Mouse (Mus musculus): ENCODE data around the gene Rab23.

The Rab23 gene

GRCm38 (mm10) chr1:33719733-33720225 is at the start of gene Rab23:
Gene Rab23 (plus strand): TSS chr1:33719887.
- peak; percentile 85 to 90 for DNase-seq

DNA sequence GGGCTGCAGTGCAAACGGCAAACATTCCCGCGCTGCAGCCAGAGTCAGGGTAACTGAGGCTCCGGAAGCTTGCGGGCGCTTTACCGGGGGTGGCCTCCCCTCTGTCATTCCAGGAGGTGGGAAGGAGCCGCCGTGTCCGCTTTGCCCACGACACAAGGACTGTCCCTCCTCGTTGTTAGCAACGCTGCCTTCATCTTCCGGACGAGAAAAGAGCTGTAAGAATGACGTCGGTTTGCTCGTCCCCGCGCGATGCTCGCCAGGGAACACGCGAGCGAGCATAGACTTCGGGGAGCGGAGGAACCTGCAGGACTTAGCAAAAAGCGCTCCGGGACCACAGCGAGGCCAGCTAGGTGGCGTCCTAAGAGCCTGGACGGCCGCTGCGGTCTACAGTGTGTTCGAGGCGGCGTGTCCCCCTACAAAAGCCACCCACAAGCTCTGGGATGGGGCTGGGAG is 49.5 kb upstream of the Rab23 start:
- DNase-seq, result peak; percentile 71 to 80

DNA sequence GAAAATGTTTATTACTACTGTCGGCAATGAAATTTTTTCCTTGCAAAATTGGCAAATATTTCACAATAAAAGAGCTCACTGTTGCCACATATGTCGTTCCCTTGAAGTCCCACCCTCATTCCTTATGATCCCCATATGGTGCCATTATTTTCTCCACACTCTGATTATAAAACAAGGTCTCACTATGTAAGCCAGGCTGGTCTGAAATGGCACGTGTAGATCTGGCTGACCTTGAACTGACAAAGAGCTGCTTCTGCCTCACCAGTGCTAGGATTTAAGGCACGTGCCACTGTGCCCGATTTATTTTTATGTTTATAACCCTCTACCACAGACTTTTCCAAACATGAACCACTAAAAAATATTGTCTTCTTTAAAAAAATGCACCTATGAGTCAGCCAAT is 48.2 kb upstream of the Rab23 start:
- no peak for DNase-seq

DNA sequence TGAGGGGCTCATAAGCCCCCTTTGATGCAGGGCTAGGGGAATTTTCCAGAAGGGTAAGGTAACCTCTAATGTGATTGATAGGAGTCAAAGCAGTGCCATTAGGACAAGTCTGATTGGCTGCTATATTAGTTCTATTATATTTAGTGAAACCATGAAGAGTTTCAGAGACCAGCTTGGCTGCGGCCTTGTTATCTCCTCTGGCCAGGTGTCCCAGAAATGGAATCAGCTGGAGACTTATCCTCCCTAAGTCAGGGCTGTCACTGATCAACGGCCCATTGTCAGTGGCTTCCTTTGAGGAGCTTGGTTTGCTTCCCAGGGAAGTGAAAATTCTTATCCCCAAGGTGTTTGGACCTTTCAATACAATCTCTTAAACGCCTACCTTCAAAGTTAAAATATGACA is 47.6 kb upstream of the Rab23 start:
- DNase-seq, result no peak

DNA sequence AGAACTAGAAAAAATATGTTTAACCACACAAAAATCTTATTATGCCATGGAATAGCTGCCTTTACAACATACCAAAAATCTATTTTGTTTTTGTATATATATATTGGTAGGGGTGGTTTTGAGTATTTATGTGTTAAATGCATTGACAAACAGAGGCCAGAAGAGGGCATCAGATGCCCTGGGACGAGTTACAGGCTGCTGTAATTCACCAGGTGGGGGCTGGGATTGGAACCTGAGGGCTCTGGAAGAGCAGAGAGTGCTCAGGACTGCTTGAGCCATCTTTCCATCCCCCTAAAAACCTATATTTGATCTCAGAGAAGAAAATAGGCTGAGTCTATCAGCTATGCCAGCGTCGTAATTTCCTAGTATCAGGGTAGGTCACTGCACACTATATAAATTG is 47.2 kb upstream of the Rab23 start:
- peak; percentile 51 to 61 for DNase-seq

- DNase-seq, result no peak
These were observed 46.3 kb upstream of the Rab23 start for GRCm38 (mm10) chr1:33673158-33673960.

DNA sequence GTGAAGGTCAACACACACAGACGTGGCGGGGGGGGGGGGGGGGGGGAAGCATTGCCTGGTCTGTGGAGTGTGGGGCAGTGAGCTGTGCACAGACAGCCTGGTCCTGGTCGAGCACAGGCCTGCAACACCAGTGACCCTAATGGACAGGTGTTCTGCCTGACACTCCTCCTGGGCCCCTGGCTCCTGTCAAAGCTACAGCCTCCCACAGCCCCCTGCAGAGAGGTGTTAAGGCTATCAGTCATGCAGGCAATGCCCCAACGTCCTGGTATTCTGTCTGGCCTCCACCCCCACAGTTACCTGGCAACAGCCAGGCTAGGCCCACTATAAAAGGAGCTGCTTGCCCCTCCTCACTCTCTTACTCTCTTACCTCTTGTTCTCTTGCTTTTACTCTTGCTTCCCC is 39.3 kb upstream of the Rab23 start:
- no peak for DNase-seq

GRCm38 (mm10) chr1:33680890-33681289 is 38.8 kb upstream of the Rab23 start:
- no peak for DNase-seq

- DNase-seq, result peak; percentile 25 to 47
These were observed 35.2 kb upstream of the Rab23 start for GRCm38 (mm10) chr1:33684459-33684858.

- DNase-seq, result no peak
These were observed 30.9 kb upstream of the Rab23 start for GRCm38 (mm10) chr1:33688810-33689209.

GRCm38 (mm10) chr1:33689446-33690086 is 30.1 kb upstream of the Rab23 start:
- no peak for DNase-seq

DNA sequence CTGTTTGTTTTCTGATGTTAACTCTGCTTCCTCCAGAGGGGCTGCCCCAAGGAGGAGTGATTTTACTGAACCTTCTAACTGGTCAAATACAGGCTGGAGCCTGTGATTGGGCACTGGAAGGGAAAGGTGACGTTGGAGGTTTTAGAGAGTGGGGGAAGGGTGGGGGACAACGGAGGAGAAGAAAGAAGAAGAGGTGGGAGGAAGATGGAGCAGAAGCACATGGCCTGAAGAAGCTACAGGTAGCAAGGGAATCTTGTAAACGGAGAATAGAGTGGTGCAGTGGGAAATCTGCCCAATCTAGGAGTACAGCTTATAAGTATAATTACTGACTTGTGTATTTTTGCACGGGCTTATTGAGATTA is 29.6 kb upstream of the Rab23 start:
- DNase-seq, result no peak

- DNase-seq, result no peak
These were observed 25.8 kb upstream of the Rab23 start for GRCm38 (mm10) chr1:33693893-33694292.

DNA sequence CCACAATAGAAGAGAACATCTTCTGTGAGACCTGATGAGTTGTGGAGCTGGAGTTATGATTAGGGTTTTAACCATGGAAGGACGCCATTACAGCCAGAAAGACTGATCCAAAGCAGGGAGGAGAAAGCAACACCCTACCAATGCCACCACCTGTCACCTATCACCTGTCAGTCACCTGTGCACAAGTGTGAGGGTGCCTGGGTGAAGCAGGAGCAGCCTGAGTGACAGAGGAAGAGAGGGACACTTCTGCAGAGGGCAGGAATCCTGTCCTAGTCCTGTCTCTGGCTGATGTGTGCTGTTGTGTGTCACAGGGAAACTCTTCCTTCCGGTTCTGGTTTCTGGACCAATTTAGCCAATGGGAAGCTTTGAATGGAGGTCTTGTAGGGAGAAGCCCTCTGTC is 23.7 kb upstream of the Rab23 start:
- no peak for DNase-seq

GRCm38 (mm10) chr1:33701244-33701643 is 18.4 kb upstream of the Rab23 start:
- DNase-seq, result no peak

- no peak for DNase-seq
These were observed 10.1 kb upstream of the Rab23 start for GRCm38 (mm10) chr1:33709615-33710014.

GRCm38 (mm10) chr1:33712026-33712425 is 7.7 kb upstream of the Rab23 start:
- DNase-seq, result no peak

GRCm38 (mm10) chr1:33714796-33715195 is 4.9 kb upstream of the Rab23 start:
- peak in 1 of 2 experiments; percentile 14 for DNase-seq

- DNase-seq, result no peak
These were observed 2.1 kb upstream of the Rab23 start for GRCm38 (mm10) chr1:33717636-33718035.

DNA sequence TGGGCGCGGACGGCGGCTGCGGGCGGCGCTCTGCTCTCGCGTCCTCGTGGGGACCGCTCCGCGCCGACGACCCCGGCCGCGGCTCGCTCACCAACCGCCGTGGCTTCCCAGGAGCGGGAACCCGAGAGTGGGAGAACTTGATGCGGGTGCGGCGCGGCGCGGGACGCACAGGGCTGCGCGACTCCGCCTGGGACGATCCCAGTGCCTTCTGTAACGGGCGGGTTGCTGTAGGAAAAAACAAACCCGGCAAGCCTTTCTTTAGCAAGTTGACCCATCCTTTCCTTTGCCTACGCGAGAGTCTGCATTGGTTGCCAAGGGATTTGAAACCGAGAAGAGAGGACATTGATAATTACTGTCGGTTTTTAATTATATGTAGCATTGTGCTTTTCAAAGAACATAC is 544 bp downstream of the Rab23 start:
- no peak for DNase-seq

DNA sequence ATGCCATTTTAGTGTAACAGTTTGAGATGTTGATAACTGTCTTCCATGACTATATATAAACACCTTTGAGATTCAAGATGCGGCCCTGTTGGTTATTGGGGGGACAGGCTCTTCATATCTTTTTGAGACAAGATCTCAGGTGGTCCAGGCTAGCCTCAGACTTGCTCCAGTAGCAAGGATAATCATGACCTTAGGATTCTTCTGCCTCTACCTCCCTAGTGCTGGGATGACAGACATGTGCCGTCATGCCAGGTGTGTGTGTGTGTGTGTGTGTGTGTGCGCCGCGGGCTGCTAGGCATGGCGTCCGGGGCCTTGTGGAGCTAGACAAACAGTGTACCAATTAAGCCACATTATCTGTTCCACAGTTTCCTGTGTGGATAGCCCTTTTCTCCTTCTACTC is 1.3 kb downstream of the Rab23 start:
- DNase-seq, result no peak

GRCm38 (mm10) chr1:33724516-33724915 is 4.8 kb downstream of the Rab23 start:
- no peak for DNase-seq

GRCm38 (mm10) chr1:33725086-33725485 is 5.4 kb downstream of the Rab23 start:
- no peak for DNase-seq

- DNase-seq, result no peak
These were observed 13.4 kb downstream of the Rab23 start for GRCm38 (mm10) chr1:33733044-33733443.
